Mouse (Mus musculus) ES-E14 (cell line): ENCODE measurements at regions not wholly inside any gene's neighbourhood (a gene's known extent, or its start where the extent isn't known, plus 50 kb on each side); places are given as distances from the start of the nearest gene placed in this dataset.

ENCODE experiments used
- CHD2 ChIP-seq: IDR thresholded peaks from 2 replicates; pipeline ENCODE4 v1.6.1; 2014; ENCODE audit warnings: mild to moderate bottlenecking, low read depth, low read length, inconsistent platforms
- HCFC1 ChIP-seq: IDR thresholded peaks from 2 replicates; pipeline ENCODE4 v1.6.1; 2012; ENCODE audit warnings: low read length, inconsistent platforms, borderline replicate concordance; ENCODE audit not compliant: insufficient read depth
- MAFK ChIP-seq: IDR thresholded peaks from 2 replicates; pipeline ENCODE4 v1.6.1; 2014; ENCODE audit warnings: mild to moderate bottlenecking, low read depth, low read length, inconsistent platforms; ENCODE audit not compliant: insufficient read depth
- ZC3H11A ChIP-seq: IDR thresholded peaks from 2 replicates; pipeline ENCODE4 v1.6.1; 2012; ENCODE audit warnings: low read depth, mild to moderate bottlenecking, inconsistent platforms, low read length, borderline replicate concordance
- ZNF384 ChIP-seq: IDR thresholded peaks from 2 replicates; pipeline ENCODE4 v1.6.1; 2012; ENCODE audit warnings: low read depth, low read length, inconsistent platforms

GRCm38 (mm10) chr2:115483418-115484288, 97.9 kb upstream of the BC052040 start:
- no peak for TF ChIP-seq ZC3H11A
- TF ChIP-seq ZNF384, result no peak
- no peak for TF ChIP-seq MAFK
- TF ChIP-seq HCFC1, result no peak
- no peak for TF ChIP-seq CHD2
